In the genomic region with DNA sequence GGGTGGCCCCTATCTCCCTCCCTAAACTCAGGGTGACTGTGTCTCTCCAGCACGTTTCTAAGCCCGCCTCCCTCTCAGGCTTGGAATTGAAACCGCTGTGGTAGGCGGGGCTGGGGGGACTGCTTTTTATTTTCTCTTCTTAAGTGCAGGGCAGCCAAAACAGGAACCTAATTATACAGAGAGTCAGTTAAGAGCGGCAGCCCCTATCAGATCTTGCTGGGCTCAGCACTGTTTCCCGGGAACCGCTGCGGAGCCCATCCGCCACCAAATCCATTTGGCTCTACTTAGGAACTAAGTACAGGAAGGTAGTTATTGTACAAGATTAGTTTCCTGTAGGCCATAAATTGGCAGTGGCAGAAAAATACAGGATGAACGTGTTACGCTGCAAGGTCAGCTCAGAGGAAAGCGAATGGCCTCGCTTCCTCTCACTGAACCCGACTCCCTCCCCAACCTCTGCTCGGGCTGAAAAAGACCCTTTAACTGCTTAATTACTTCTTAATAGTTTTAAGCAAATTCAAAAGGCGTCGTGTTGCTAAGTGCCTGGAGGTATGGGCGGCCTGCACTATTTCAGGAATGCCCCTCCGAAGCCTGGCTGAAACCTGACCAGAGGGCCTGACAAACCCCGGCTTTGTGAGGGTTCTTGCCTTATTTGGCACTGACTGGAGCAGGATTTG, we compare ENCODE assay signal across 7 mouse cellular contexts.
DNase-seq lines count a peak whose midpoint lies in the region; ATAC-seq and TF ChIP-seq lines count a peak whose summit lies in the region.

No protein-coding gene starts in this region.

- peaks cover 74% of the 10 kb centered on the region for H3K4me1 ChIP-seq in embryonic facial prominence, embryonic 12.5 days
- peaks cover 40% of the 10 kb centered on the region for H3K4me1 ChIP-seq in heart, postnatal 0 days (ENCODE audit: control insufficient read depth, insufficient read depth)
- H3K4me1 ChIP-seq in spleen, adult 2 months (ENCODE audit: control insufficient read depth, insufficient read depth, insufficient read length) = peaks cover 14% of the 10 kb centered on the region; the same call in 1 of the 2 replicates

- H3K9ac ChIP-seq in embryonic facial prominence, embryonic 12.5 days = no peak overlapping the region
- H3K9ac ChIP-seq in heart, postnatal 0 days (replicated peaks; ENCODE audit: low read depth, low read length) = peak overlapping the region; percentile 40

- WGBS in embryonic facial prominence, embryonic 12.5 days = under 1% methylated on average over 20 of the region's 20 CpGs
- WGBS in heart, postnatal 0 days = 6% methylated on average over 20 of the region's 20 CpGs
- WGBS in spleen, adult 2 months = 5% methylated on average over 20 of the region's 20 CpGs

- DNase-seq in CD4-positive helper T cell, adult 2 months (ENCODE audit: low read depth, low spot score) = peak; percentile 44
- DNase-seq in MEL-GATA-1-ER (ENCODE audit: extremely low read depth, low read depth) = peak; percentile 95
- peak; percentile 59 for DNase-seq in heart, postnatal 0 days (ENCODE audit: low spot score)
- peak; percentile 84 for DNase-seq in kidney, postnatal 10 days
- DNase-seq in lung, postnatal 4 days = peak; percentile 75 to 77
- peak; percentile 61 to 68 for DNase-seq in spleen, adult 2 months (ENCODE audit: low read depth in 1 of 2, low spot score in 2 of 2)

- no peaks in the 10 kb centered on the region for H3K27me3 ChIP-seq in embryonic facial prominence, embryonic 12.5 days
- H3K27me3 ChIP-seq in heart, postnatal 0 days (ENCODE audit: control insufficient read depth, insufficient read depth, low read length) = peaks cover 16% of the 10 kb centered on the region; the same call in 1 of the 2 replicates
- H3K27me3 ChIP-seq in spleen, adult 2 months (ENCODE audit: control insufficient read depth, insufficient read depth, low read length) = no peaks in the 10 kb centered on the region

- H3K4me2 ChIP-seq in embryonic facial prominence, embryonic 12.5 days (replicated peaks) = peak overlapping the region; percentile 14
- peak overlapping the region; percentile 45 for H3K4me2 ChIP-seq in heart, postnatal 0 days (ENCODE audit: low read depth, low read length)

- TF ChIP-seq POLR2A in spleen, adult 2 months (IDR thresholded peaks at IDR 0.05; ENCODE audit: low read depth, low read length) = no peak

- peak; percentile 61 for ATAC-seq in embryonic facial prominence, embryonic 12.5 days (ENCODE audit: insufficient number of reproducible peaks, insufficient read depth, low FRiP score, low TSS enrichment)
- peak; percentile 25 for ATAC-seq in heart, postnatal 0 days (ENCODE audit: insufficient read depth, low read depth)

- H3K9me3 ChIP-seq in embryonic facial prominence, embryonic 12.5 days = no peaks in the 10 kb centered on the region
- no peaks in the 10 kb centered on the region for H3K9me3 ChIP-seq in heart, postnatal 0 days (replicated peaks; ENCODE audit: control insufficient read depth, low read length)

- H3K4me3 ChIP-seq in embryonic facial prominence, embryonic 12.5 days = no peak overlapping the region
- peak overlapping the region; percentile 8 for H3K4me3 ChIP-seq in heart, postnatal 0 days (ENCODE audit: low read depth, low read length)
- peak overlapping the region; percentile 49; the same call in 1 of the 2 replicates for H3K4me3 ChIP-seq in spleen, adult 2 months (ENCODE audit: extremely low read depth, insufficient read depth, insufficient read length)

- no peak for TF ChIP-seq EP300 in heart, postnatal 0 days (IDR thresholded peaks at IDR 0.05; ENCODE audit: low read depth)

- H3K27ac ChIP-seq in embryonic facial prominence, embryonic 12.5 days = peak overlapping the region; percentile 96
- peak overlapping the region; percentile 75 for H3K27ac ChIP-seq in heart, postnatal 0 days (ENCODE audit: low read depth)
- H3K27ac ChIP-seq in spleen, adult 2 months (ENCODE audit: insufficient read depth, low read length) = peak overlapping the region; percentile 91

- no peaks in the 10 kb centered on the region for H3K36me3 ChIP-seq in embryonic facial prominence, embryonic 12.5 days
- no peaks in the 10 kb centered on the region for H3K36me3 ChIP-seq in heart, postnatal 0 days (replicated peaks; ENCODE audit: control insufficient read depth, insufficient read depth, low read length)
- no peaks in the 10 kb centered on the region for H3K36me3 ChIP-seq in spleen, adult 2 months (ENCODE audit: control insufficient read depth, insufficient read depth, low read length)

- TF ChIP-seq CTCF in heart, postnatal 0 days (IDR thresholded peaks at IDR 0.05; ENCODE audit: low read depth) = no peak
- TF ChIP-seq CTCF in spleen, adult 2 months (IDR thresholded peaks at IDR 0.05; ENCODE audit: extremely low read depth, insufficient read depth, insufficient read length, insufficient replicate concordance) = no peak

Comparison
In these comparisons a context has a peak if more than half of its experiments do, and no peak if none do; other contexts are left out.
1. DNase-seq: peak in every context shown above with its lines; median percentile 95 in MEL-GATA-1-ER; 84 in kidney, postnatal 10 days; 76 in lung, postnatal 4 days; 64 in spleen, adult 2 months; 59 in heart, postnatal 0 days; 44 in CD4-positive helper T cell, adult 2 months.